Mouse (Mus musculus) frontal cortex, postnatal 10 days (tissue): Measurements from ENCODE around the gene Hlcs.

Source experiments
- DNase-seq, 2 experiments: peaks; one replicate each; pipeline ENCODE4 v3.0.0; 2022; ENCODE audit warnings: low spot score in 2 of 2, mixed read lengths in 1 of 2

Hlcs gene

DNA sequence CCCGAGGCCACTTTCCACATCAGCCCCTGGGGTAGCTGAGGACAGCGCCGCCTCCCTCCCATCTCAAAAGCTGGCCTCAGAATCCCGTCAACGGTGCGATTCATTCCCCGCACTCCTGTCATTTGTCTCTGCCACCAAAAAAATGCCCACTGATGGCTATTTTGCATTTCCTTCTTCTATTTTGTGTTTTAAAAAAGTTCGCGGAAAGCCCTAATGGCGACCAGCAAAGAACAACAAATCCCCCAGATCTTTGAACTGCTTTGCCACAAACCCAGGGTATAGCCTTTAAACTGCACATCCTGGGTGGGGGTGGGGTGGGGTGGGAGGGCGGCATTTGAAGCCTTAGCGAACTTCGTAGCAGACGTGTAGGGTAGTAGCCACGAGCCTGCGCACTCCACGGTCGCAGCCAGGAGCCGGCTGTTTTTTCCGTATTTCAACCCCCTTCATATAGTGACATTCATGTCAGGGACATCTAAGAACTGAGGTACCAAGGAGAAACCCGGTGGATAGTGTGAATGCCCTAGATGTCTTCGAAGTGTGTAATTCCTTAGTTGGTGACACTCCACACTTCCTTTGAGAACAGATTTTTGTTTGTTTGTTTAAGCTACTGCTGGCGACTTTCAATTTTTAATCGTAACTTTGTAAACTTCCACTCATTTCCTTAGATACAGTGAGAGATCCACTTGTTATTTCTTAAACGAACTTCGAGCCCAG is 218.1 kb downstream of the Hlcs start:
- DNase-seq = no peak

DNA sequence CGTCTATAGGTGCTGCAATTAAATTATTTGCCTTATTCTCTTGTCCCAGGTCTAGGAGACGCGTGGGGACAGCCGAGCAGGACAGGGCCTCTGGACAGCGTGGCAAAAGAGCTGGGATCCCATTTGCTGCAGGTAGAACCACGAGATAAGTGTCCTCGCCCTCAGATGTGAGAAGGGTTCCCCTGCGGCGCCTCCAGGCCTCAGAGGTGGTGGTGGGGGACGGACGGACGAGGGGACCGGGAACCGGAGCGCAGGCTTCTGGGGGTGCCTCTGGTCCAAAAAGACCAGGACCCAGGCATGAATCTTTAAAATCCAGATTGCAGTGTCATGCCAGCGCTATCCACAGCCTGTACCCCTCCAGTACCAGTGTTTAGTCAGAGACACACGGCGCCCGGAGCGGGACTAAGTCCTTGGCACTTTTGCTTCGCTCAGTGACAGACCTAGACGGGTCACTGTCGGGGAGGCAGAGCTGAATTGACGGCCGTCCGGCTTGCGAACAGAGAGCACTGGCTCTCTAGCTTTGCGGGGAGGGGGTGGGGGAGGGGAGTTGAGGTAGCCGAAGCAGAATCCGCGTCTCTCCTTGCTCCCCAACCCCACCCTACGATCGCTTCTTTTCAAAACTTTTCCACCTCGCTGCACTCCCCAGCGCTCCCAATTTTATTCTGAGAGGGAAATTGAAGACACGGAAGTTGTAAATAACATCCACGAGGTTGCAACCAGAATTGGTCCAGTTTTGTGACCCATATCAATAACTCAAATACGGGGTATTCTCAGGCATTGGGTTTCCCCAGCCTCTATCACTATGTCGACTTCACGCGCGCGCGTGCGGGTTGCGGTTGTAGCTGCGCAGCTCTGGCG is 218.9 kb downstream of the Hlcs start:
- no peak for DNase-seq

DNA sequence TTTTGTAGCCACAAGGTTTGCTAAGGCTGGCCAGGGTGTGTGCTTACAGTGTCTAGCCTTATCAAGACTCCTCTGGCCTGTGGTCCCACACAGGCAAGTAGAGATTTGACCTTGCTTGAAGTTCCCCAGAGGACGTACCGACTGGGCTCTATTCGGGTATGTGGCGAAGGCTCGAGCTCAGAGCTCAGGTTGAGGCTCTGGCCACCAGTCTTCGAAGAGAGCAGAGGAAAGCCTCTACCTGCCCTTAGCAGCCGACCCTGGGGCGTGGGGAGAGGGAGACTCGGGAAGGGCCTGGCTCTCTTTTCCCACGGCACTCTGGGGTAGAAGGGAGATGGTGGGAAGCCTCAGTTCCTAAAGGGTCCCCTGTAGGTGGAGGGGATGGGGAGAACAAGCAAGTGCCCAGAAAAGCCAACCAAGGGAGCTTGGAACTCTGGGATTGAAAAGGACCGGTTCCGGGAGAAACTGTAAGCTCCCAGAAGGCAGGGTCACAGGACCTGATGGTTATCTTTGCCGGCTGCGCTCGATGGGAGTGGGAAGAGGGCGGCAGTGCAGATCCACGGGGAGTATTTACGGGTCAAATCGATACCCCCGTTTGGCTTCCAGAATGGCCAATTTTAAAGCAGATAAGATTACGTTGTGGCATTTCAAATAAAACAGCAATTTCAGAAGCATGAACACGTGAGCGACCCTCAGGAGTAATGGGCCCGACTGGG is 220.1 kb downstream of the Hlcs start:
- DNase-seq = no peak

DNA sequence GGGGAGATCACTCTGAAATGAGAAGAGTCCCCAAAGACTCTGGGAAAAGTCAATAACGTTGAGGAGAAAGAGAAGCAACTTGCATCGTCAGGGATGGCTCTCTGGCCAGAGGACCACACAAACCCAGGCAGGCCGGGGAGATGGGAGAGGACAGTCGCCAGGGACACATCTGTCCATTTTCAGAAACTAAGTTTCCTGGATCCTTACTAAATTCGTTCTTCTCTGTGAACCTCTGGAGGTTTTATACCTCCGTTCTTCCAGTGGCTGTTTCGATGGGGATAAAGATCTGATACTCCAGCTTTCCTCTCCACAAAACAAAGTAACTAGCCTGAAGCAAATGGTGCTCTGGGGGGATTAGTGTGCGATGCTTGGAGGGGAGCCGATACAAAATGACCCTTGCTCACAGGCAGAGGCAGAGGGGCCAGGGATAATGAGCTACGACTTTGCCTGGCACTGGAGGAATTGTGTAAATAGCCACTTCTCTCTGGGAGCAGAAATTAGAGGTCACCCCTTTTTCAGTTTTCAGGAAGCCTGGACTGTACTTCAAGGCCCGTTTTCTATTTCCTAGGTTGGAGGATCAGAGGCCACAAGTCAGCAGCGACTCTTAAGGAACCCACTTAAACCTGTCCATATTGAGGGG is 220.7 kb downstream of the Hlcs start:
- no peak for DNase-seq

DNA sequence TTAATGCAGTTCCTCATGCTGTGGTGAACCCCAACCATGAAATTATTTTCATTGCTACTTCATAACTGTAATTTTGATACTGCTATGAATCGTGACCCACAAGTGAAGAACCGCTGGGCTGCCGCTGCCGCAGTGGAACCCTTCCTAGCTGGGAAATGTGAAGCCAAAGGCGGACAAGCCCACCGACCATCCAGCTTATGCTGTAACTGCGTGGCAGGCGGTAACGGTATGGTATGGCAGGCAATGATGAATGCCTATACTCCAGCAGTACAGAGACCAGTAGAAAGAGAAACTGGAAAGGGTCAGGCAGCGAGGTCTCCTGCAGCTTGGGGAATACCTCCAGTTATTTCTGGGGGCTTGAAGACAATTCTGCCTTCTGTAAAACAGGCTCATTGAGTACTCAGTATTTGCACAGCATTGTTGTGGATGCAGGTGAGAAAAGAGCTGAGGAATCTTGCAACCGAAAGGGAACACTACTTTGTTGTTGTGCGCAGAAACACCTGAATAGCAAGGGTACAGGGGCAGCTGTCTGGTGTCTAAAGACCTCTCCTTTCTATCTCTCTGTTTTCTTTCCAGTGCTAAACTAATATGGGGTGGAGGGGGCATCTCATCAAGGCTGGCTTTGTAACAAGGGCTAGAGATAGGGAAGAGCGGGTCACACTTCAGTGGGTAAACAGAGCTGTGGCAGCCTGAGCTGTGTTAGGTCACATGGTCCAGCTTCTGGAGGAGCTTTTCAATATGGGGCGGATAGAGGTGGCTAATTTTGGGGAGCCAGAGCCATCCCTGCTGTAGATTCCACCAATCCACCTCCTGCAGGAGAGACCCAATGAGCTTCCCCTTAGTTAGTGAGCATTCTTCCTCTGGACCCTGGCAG is 224.3 kb downstream of the Hlcs start:
- DNase-seq = no peak

DNA sequence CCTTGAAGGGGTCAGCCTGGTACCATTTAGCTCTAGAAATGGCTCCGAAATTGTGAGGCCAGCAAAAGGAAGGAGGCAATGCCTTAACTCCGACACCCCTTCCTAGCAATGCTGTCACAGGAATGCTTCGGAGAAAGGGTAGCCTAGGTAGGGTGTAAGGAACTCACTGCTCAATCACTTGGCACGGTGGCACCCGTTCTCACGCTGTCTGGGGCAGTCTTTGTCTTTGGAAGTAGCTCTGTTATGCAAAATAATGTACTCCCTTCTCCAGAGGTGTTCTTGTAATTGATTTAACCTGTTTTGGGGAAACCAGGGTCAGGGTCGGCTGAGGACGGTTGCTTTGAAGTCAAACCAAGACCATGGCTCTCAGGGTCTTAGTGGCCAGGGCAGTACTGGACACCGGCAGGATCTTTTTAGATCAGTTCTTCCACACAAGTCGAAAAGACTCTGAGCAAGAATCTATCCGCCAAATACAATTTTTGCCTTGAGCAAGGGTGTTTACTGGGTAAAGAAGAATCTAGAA is 225.1 kb downstream of the Hlcs start:
- no peak for DNase-seq

DNA sequence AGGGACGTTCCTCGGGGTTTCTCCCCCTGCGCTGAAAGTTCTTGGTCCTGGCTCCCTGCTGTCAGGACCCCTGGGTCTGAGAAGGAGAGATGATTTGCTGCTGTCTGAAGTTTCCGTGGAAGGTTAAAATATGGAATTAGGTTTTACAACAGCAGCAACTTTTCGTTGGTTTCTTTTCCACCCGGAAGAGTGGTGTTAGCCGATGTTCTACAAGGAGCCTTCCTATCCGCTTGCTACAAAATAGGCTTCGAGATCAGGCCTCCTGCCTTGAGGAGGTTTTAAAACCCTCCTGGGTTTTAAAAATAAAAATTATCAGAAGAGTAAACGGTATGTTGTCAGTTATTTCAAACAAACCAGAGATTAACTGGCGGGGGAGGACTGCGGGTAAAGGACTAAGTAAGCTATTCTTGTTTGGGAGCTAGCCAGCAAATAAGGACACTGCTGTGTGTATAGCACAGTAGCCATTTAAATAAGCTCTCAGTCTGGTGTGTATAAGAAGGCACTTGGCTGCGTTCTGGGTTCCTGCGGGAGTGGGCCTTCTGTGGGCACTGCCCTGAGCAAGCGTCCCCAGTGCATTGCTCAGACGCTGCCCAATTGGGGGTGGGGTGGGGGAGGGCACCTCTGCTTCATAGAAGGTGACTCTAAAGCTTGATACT is 225.7 kb downstream of the Hlcs start:
- no peak for DNase-seq

DNA sequence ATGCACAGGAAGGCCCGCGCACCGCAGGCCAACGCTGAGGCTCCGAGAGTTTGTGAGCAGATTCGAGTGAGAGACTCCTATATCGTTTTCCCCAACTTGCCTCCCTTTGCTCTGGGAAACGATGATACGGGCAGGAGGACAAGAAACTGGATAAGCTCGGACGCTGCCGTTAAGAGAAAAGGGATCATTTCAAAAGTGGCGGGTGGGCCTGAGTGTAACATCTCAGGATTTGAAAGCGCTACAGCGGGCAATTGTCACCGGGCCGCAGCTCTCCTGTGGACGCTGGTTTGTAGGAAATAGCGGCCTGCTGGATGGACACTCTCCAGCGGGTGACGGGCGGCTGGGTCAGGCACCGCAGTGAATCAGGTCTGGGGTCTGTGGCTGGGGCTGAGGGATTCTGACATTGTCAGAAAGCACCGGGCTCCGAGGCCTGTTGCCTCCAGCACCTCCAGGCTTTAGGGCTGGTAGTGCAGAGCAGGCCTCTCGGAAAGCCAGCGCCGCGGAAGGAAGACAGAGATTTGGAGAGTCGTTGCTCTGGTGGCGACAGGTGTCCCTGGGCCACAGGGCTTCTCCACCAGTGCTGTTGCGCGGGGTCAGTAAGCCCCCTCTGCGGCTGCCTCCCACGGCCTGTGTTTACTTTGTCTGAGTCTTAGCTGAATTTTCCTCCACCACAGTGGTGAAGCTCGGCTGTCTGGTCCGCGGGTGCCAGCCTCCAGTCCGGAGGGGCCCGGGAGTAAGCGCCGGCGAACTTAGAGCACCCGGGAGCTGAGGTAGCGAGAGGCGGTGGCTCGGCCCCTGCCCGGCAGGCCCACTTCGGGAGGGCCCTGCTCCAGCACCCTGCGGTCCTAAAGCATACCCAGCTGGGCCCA is 226.4 kb downstream of the Hlcs start:
- no peak for DNase-seq

DNA sequence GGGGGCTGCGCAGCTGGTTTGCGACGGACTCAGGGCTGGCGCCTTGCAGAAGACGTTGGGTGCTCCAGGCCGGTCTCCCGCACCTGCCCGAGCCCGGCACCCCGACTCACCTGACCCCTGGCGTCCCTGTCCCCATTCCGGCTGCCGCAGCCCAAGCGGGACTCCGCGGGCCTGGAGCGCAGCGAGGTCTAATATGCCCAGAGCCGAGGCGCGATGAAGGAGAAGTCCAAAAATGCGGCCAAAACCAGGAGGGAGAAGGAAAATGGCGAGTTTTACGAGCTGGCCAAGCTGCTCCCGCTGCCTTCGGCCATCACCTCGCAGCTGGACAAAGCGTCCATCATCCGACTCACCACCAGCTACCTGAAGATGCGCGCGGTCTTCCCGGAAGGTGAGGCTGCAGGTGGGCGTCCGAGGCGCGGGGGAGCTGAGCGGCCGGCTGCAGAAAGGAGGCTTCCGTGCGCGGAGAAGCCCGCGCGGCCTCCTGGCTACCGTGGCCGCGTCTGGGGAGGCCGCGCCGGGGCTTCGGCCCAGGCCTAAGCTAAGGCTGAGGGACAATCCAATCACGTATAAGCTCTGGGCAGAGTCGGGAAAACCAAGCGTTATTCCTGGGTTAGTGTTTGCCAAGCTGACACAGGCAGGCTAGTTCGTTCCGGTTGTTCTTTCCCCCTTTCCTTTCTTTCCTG is 227.6 kb downstream of the Hlcs start:
- DNase-seq = no peak

DNA sequence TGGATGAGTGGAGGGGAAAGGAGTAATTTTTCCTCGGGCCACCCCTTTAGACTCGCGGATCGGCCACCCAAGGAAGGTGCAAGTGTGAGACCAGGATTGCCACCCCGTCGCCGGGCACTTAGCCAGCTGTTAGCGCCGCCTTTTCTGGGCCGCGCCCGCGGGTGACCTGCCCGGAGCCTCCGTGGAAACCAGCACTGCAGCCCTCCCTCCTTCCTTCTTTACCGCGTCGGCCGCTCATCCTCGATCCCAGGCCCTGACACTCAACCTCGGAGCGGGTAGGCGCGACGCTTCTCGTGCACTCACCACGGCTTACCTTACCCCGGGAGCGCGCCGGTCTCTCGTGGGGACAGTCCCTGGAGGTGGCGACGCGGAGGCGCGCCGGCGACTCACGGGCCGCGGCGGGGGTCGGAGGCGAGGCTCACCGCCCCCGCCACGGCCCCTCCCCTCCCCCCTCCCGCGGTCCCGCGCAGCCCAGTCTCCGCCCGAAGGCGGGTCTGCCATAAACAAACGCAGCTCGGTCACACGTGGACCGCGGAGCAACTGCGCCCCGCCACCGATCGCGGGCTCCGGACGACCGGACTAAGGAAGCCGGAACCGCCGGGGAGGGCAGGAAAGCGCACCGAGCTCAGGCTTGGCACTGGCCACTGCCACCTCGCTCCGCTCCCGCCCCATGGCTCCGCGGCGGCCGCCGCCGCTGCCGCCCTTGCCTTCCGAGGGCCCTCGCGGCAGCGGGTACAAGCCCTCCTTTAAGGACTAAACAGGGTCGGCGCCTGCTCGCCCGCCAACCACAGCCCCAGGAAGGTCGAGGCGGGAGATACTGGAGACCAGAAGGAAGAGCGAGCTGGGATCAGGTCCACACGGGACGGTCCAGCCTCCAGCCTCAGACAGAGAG is 228.4 kb downstream of the Hlcs start, which contains the start of gene Sim2:
Sim2 (plus strand) TSS at position 221 of the 892 bp plus-strand sequence.
- no peak for DNase-seq

DNA sequence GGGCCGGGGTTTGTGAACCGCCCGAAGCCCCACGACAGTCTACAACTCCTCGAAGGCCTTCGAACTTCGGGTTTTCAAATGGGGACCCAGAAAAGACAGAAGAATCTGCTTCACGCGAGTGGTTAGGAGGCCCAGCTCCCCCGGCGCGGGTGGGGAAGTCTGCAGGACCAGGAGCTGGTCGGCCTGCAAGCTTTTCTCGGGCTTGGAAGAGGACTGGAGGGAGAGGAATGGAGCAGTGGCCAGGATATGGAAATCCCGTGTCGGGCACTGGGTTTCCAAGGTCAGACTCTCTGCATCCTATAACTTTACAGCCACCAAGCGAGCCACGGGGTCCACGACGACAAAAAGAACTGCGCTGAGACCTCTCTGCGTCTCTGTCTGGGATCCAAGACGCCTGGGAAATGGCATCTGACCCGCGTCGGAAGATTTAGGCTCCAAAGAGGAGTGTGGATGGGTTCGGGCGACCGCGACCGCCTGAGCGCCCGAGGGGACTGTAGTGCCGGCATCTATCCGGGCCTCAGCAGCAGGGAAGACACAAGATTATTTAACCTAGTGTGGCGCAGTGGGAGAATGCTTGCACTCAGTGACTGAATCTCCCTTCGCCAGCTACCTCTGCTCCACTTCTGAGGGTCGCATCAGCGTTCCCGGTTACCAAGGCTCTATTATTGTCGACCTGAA is 229.4 kb downstream of the Hlcs start:
- no peak for DNase-seq

DNA sequence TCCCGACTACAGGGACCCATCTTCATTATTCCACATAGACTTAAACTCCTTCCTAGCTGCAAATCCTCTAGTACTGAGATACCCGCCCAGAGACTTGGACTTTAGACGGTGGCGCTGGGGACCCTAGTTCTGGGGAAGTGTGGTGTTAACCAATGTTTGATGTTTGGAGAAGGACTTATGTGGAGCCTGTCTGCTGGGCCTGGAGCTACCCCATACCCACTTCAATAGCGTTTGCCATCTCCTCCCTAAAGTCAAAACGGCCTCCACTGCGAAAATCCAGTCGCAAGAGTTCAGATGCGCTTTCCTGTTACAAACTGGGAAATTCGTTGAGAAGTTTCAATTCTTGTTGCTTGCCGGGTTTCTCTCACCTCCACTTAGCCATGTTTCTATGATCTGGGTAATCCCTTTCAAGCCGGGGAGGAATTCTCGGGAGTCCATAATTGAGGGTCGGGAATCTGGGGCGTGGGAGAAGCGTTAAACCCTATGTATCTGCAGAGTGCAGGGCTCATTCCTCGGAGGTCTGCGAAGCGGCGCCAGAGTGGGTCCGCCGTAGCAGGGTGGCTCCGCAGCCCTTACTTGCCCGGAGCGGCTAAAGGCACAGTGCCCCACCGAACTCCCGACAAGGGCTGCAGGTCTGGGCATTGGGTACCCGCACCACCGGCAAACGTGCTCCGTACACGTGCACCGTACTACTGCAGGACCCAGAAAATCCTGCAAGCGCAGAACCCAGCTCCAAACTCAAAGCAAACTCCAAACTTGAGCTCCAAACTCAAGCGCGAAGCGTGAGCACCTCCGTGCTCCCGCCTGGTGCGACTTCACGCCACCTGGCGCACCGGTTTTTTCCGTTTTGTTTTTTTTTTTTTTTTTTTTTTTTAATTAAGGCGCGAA is 230.2 kb downstream of the Hlcs start:
- no peak for DNase-seq

DNA sequence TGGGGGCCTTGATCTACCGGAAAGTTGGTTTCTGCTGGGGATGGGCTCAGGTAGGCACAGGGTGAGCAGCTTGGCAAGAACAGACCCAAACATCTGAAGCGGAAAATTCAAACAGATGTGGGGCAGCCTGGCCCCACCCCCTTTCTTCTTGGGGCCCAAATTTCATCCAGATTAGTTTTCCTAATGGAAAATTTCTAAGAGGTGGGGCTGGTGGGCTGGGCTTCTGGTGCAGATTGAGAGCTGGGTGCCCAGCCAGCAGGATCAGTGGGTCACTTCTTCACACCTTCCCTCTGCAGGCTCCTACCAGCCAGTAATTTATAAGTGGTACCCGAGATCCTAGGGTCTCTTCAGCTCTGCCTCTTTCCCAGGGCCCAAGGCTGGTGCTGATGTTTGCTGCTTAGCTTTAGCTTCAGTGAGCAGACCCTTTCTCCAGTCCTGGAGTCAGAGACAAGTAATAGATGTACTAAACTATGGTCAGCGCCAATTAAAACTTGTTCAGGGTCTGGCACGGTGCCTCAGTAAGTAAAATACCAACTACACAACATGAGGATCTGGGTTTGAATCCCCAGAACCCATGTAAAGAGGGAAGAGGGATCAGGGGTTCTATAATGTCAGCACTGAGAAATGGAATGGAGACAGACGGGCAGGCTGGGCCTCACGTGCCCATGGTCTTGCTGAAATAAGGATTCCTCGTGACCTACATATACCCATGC is 231.2 kb downstream of the Hlcs start:
- no peak for DNase-seq

DNA sequence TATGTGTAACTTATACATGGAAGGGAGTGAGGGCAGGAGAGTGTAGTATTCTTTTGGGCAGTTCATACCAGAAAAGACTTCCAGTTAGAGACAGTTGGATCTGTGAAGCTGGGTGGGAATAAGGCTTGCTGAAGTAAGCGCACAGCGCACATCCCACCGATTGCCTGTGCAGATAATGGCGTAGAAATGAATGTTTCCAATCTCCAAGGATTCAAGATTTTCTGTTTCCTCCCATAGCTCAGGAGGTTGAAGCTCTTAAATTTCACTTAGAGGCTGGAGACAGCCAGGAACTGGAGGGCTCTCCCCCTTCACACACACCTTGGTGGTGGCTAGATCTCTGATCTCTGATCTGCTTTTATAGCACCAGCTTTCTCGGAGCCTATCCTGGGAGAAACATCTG is 231.8 kb downstream of the Hlcs start:
- no peak for DNase-seq

DNA sequence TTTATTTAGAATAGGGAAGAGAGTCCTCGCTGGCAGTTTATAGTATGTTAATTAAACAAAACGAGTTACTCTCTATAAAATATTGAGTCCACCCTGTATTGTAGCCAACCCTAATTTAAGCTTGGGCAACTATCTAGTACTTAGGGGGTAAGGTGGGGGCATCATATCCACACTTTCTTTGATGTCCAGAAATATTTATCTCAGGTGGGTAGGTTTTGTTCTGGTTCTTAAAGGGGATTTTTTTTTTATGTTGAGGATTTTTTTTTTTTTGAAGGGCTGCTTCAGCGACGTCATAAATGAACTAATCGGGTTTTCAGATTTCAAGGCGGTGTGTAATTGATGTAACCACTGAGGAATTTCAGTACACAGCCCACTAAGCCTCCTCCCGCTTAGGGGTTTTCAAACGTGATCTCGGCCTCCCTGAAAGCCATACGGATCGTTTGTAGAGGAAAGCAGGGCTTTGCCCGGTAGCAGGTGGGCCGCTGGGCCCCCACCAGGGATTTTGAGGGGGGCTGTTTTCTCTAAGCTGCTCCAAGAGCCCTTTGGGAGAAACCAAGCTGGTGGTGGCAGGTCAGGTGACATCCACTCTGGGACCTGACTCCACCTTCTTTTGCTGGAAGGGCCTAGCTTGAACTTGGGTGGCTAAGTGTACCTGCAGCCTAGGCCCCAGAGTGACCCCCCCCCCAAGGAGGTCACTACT is 233.4 kb downstream of the Hlcs start:
- DNase-seq = no peak
